Mouse (Mus musculus) small intestine, adult 2 months (tissue): ENCODE results near the gene Serpinb1a.

ENCODE experiments used
- CTCF ChIP-seq: fragments of 200-500 bp; IDR thresholded peaks from 2 replicates; pipeline ENCODE4 v1.5.1; 2012; ENCODE audit warnings: low read depth, mild to moderate bottlenecking, control low read depth, inconsistent platforms, low read length, moderate library complexity, mixed read lengths; ENCODE audit not compliant: insufficient replicate concordance, insufficient read length; ENCODE audit errors: extremely low read depth
- POLR2A ChIP-seq: fragments of 200-500 bp; IDR thresholded peaks from 2 replicates; pipeline ENCODE4 v1.6.1; 2012; ENCODE audit warnings: low read depth, mild to moderate bottlenecking, control low read depth, inconsistent platforms, low read length, moderate library complexity

DNA sequence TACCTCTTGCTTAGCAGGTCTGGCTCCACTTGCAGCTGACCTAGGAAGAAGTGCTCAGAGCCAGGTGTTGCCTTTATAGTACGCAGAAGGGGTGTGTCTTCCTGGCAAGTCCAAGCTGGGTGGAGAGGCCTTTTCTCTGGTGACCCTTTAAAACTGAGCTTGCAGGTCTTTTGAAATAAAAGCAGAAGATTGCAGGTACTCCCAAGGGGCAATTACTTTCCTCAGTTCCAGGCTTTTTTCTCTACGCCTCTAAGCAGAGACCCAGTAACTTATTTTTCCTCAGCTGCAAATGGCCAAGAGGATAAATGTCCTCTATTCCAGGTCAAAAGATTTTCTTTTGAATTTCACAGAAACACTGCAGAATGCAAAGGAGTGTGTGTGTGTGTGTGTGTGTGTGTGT, 47.1 kb upstream of the Serpinb1a start, which contains the start of gene Serpinb1c:
- no peak for TF ChIP-seq CTCF
- TF ChIP-seq POLR2A: no peak
